Mouse (Mus musculus): ENCODE results near the gene Abcg2. TPM values are rescaled to one million over a fixed set of nuclear protein-coding genes. Genes with fewer than 3 reads are reported as not detected.
"Not testable (repeated sequence)": the region's sequence is repeated elsewhere in the genome, so short reads cannot be mapped to it uniquely, and the experiment has no call there.

Gene Abcg2
- polyA plus RNA-seq, 1 experiment from 2014 or later, result 30.0 TPM

GRCm38 (mm10) chr6:58596294-58596653, 12.0 kb downstream of the Abcg2 start:
- Histone ChIP-seq H3K27ac (ENCODE audit: low read length) (no peak overlapping the region; the same call in 1 of the 2 replicates), H3K4me1 (ENCODE audit: control insufficient read depth, insufficient read depth, low read length) (peaks cover 4% of the 10 kb centered on the region; the same call in 1 of the 2 replicates), H3K9me3 (replicated peaks; ENCODE audit: control insufficient read depth, low read length, poor library complexity, severe bottlenecking) (0 out of 2 replicates have a peak, but pooled peaks cover 2% of the 10 kb centered on the region), H3K36me3 (ENCODE audit: control insufficient read depth, insufficient read depth, low read length) (no peaks in the 10 kb centered on the region), H3K9ac (ENCODE audit: low read depth, low read length) (peak overlapping the region; percentile 57), H3K4me3 (ENCODE audit: low read depth, low read length) (peak overlapping the region; percentile 25), H3K27me3 (ENCODE audit: control insufficient read depth, insufficient read depth, low read depth, low read length) (no peaks in the 10 kb centered on the region), H3K4me2 (ENCODE audit: low read length) (peak overlapping the region; percentile 39)
- 14% methylated on average over 16 of the region's 16 CpGs for WGBS
- peak; percentile 82 for ATAC-seq

DNA sequence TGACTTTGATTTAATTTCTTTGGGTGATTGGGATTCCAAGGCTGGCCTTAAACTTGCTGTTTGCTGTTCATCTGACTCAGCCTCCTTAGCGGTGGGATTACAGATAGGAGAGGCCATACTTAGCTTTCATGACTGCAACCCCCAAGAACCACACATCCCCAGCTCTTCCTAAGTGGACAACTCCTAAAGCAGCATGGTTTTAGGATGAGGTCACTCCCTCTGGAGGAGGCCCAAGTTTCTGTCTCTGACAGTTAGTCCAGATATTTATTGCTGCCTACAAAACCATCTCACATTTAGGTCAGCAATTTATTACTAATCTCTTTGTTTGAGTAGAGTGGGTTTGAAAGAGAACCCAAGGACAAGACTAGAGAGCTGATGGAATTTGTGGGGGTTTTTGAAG, 17.8 kb downstream of the Abcg2 start:
- not testable (repeated sequence) for H3K9me3 ChIP-seq (replicated peaks; ENCODE audit: control insufficient read depth, low read length, poor library complexity, severe bottlenecking); H3K4me2 ChIP-seq (ENCODE audit: low read length); H3K9ac ChIP-seq (ENCODE audit: low read depth, low read length); H3K4me3 ChIP-seq (ENCODE audit: low read depth, low read length); ATAC-seq; H3K27ac ChIP-seq (ENCODE audit: low read length); H3K27me3 ChIP-seq (ENCODE audit: control insufficient read depth, insufficient read depth, low read depth, low read length); H3K4me1 ChIP-seq (ENCODE audit: control insufficient read depth, insufficient read depth, low read length); H3K36me3 ChIP-seq (ENCODE audit: control insufficient read depth, insufficient read depth, low read length)
- WGBS, result 81% methylated on average over 1 of the region's 1 CpGs

GRCm38 (mm10) chr6:58602991-58603390, 18.7 kb downstream of the Abcg2 start:
- H3K4me1 ChIP-seq (ENCODE audit: control insufficient read depth, insufficient read depth, low read length); H3K9me3 ChIP-seq (replicated peaks; ENCODE audit: control insufficient read depth, low read length, poor library complexity, severe bottlenecking); ATAC-seq; H3K27me3 ChIP-seq (ENCODE audit: control insufficient read depth, insufficient read depth, low read depth, low read length); H3K36me3 ChIP-seq (ENCODE audit: control insufficient read depth, insufficient read depth, low read length); H3K4me3 ChIP-seq (ENCODE audit: low read depth, low read length); H3K4me2 ChIP-seq (ENCODE audit: low read length); H3K27ac ChIP-seq (ENCODE audit: low read length); H3K9ac ChIP-seq (ENCODE audit: low read depth, low read length): not testable (repeated sequence)

DNA sequence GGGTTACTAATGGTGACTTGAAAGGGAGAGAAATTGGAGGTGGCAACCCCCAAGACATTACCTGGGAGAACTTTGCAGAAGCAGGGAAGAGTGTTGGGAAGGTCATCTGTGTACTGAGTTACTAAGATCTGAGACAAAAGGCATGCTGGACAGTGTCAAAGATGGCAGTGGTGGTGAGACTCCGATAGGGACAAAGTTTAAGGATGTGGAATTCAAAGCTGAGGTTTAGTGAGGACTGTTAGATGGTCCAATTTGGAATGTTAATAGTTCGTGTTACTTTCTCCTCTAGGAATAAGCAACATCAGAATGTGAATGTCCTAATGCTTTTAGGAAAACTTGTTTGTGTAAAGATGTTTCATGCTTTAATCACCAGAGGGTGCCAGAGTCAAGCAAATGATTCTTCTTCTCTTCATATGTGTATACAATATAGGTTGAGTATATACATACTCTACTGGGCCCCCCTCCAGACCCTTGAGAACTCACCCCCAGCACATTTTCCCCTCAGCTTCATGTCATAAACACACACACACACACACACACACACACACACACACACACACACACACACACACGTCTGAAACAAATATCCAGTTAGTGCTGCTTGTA, 19.3 kb downstream of the Abcg2 start:
- H3K4me1 ChIP-seq (ENCODE audit: control insufficient read depth, insufficient read depth, low read length); H3K4me3 ChIP-seq (ENCODE audit: low read depth, low read length); H3K27me3 ChIP-seq (ENCODE audit: control insufficient read depth, insufficient read depth, low read depth, low read length); H3K36me3 ChIP-seq (ENCODE audit: control insufficient read depth, insufficient read depth, low read length); H3K27ac ChIP-seq (ENCODE audit: low read length); H3K4me2 ChIP-seq (ENCODE audit: low read length); H3K9ac ChIP-seq (ENCODE audit: low read depth, low read length); H3K9me3 ChIP-seq (replicated peaks; ENCODE audit: control insufficient read depth, low read length, poor library complexity, severe bottlenecking): not testable (repeated sequence)
- 85% methylated on average over 3 of the region's 3 CpGs for WGBS
- peak; percentile 79 for ATAC-seq

GRCm38 (mm10) chr6:58606642-58607041, 22.3 kb downstream of the Abcg2 start:
- Histone ChIP-seq H3K4me2 (ENCODE audit: low read length) (no peak overlapping the region), H3K4me3 (ENCODE audit: low read depth, low read length) (no peak overlapping the region), H3K27me3 (ENCODE audit: control insufficient read depth, insufficient read depth, low read depth, low read length) (no peaks in the 10 kb centered on the region), H3K36me3 (ENCODE audit: control insufficient read depth, insufficient read depth, low read length) (no peaks in the 10 kb centered on the region), H3K27ac (ENCODE audit: low read length) (no peak overlapping the region), H3K9me3 (replicated peaks; ENCODE audit: control insufficient read depth, low read length, poor library complexity, severe bottlenecking) (peaks cover 15% of the 10 kb centered on the region), H3K9ac (ENCODE audit: low read depth, low read length) (no peak overlapping the region), H3K4me1 (ENCODE audit: control insufficient read depth, insufficient read depth, low read length) (no peaks in the 10 kb centered on the region)
- ATAC-seq, result no peak
- 89% methylated on average over 4 of the region's 4 CpGs for WGBS

GRCm38 (mm10) chr6:58608422-58608821, 24.1 kb downstream of the Abcg2 start:
- no peak for ATAC-seq

GRCm38 (mm10) chr6:58609919-58610759, 25.8 kb downstream of the Abcg2 start:
- Histone ChIP-seq H3K4me1 (ENCODE audit: control insufficient read depth, insufficient read depth, low read length) (no peaks in the 10 kb centered on the region), H3K4me3 (ENCODE audit: low read depth, low read length) (no peak overlapping the region), H3K27me3 (ENCODE audit: control insufficient read depth, insufficient read depth, low read depth, low read length) (no peaks in the 10 kb centered on the region), H3K4me2 (ENCODE audit: low read length) (no peak overlapping the region), H3K27ac (ENCODE audit: low read length) (no peak overlapping the region), H3K36me3 (ENCODE audit: control insufficient read depth, insufficient read depth, low read length) (no peaks in the 10 kb centered on the region), H3K9me3 (replicated peaks; ENCODE audit: control insufficient read depth, low read length, poor library complexity, severe bottlenecking) (peaks cover 16% of the 10 kb centered on the region), H3K9ac (ENCODE audit: low read depth, low read length) (no peak overlapping the region)
- 83% methylated on average over 6 of the region's 6 CpGs for WGBS
- no peak for ATAC-seq

More at GRCm38 (mm10) chr6:58608422-58608821, 24.1 kb downstream of the Abcg2 start:
- Histone ChIP-seq H3K27ac (ENCODE audit: low read length) (no peak overlapping the region), H3K4me1 (ENCODE audit: control insufficient read depth, insufficient read depth, low read length) (no peaks in the 10 kb centered on the region), H3K4me2 (ENCODE audit: low read length) (no peak overlapping the region), H3K9ac (ENCODE audit: low read depth, low read length) (no peak overlapping the region), H3K27me3 (ENCODE audit: control insufficient read depth, insufficient read depth, low read depth, low read length) (no peaks in the 10 kb centered on the region), H3K9me3 (replicated peaks; ENCODE audit: control insufficient read depth, low read length, poor library complexity, severe bottlenecking) (peaks cover 16% of the 10 kb centered on the region), H3K4me3 (ENCODE audit: low read depth, low read length) (no peak overlapping the region), H3K36me3 (ENCODE audit: control insufficient read depth, insufficient read depth, low read length) (no peaks in the 10 kb centered on the region)
- WGBS, result 79% methylated on average over 2 of the region's 2 CpGs

DNA sequence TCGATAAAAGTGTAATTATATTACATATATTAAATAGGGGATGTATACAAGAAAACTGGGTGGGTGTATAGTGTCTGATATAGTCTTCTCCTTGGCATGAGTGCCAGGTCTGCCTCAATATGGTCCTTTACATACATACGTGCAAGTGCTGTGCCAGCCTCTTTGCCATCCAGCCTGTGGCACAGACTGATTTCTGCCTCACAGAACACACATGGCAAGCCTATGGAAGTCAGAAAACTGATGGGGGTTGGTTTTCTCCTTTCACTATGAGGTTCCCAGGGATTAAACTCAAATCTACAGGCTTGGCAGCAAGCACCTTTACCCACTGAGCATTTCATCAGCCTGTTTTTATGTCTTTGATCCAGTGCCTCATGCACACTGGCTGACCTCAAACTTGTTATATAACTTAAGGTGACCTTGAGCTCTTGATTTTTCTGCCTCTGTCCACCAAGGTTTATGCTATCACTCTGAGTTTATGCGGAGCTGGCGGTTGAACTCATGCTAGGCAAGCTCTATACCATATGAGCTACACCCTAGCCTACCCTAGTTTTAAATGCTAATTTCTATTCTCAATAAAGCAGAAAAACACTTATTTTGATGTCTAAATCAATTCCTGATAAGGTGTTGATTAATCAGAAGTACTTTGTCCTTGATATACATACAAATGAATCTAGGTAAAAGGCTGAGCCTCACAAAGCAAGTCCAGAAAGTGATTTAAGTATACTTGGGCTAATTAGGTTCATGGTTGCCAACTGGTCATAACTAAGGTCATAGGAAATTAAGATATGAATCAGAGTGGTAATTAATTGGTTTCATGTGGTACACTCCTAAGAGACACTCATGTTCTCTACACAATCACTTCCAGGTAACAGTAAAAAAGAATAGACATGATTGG, 26.7 kb downstream of the Abcg2 start:
- Histone ChIP-seq H3K36me3 (ENCODE audit: control insufficient read depth, insufficient read depth, low read length) (no peaks in the 10 kb centered on the region), H3K4me2 (ENCODE audit: low read length) (no peak overlapping the region), H3K9me3 (replicated peaks; ENCODE audit: control insufficient read depth, low read length, poor library complexity, severe bottlenecking) (peaks cover 16% of the 10 kb centered on the region), H3K4me3 (ENCODE audit: low read depth, low read length) (no peak overlapping the region), H3K27ac (ENCODE audit: low read length) (no peak overlapping the region), H3K9ac (ENCODE audit: low read depth, low read length) (no peak overlapping the region), H3K27me3 (ENCODE audit: control insufficient read depth, insufficient read depth, low read depth, low read length) (no peaks in the 10 kb centered on the region), H3K4me1 (ENCODE audit: control insufficient read depth, insufficient read depth, low read length) (no peaks in the 10 kb centered on the region)
- ATAC-seq, result peak; percentile 68
- 70% methylated on average over 4 of the region's 4 CpGs for WGBS
